Mouse (Mus musculus) spleen, adult 2 months (tissue): ENCODE results near the gene Gm20431. TPM values are rescaled to one million over a fixed set of nuclear protein-coding genes. Genes with fewer than 3 reads are reported as not detected.

Experiments used
- DNase-seq, 2 experiments: peaks; one replicate each; pipeline versions ENCODE4 v3.0.0 to v3.0.0-alpha.2; 2012 to 2021; ENCODE audit warnings: low spot score in 2 of 2, low read depth in 1 of 2
- H3K27ac ChIP-seq: fragments of 200-500 bp; 2 replicates; pipeline ENCODE4 v1.5.1; 2012; ENCODE audit warnings: low read length, inconsistent platforms; ENCODE audit not compliant: insufficient read depth
- H3K27me3 ChIP-seq: fragments of 200-500 bp; 2 replicates; pipeline ENCODE4 v1.6.1; 2012; ENCODE audit warnings: mild to moderate bottlenecking, moderate library complexity, low read length, inconsistent platforms; ENCODE audit not compliant: control insufficient read depth, insufficient read depth
- H3K36me3 ChIP-seq: fragments of 200-500 bp; 2 replicates; pipeline ENCODE4 v1.6.1; 2012; ENCODE audit warnings: mild to moderate bottlenecking, low read length, inconsistent platforms; ENCODE audit not compliant: control insufficient read depth, insufficient read depth
- H3K4me1 ChIP-seq: fragments of 200-500 bp; 2 replicates; pipeline ENCODE4 v1.6.1; 2011; ENCODE audit warnings: inconsistent platforms; ENCODE audit not compliant: control insufficient read depth, insufficient read depth, insufficient read length
- H3K4me3 ChIP-seq: fragments of 200-500 bp; 2 replicates; pipeline ENCODE4 v1.5.1; 2011; ENCODE audit warnings: mild to moderate bottlenecking, inconsistent platforms; ENCODE audit not compliant: insufficient read depth, insufficient read length; ENCODE audit errors: extremely low read depth
- CTCF ChIP-seq: fragments of 200-500 bp; IDR thresholded peaks from 2 replicates; pipeline ENCODE4 v1.5.1; 2011; ENCODE audit warnings: mild to moderate bottlenecking, inconsistent platforms; ENCODE audit not compliant: insufficient read depth, insufficient read length, insufficient replicate concordance; ENCODE audit errors: extremely low read depth
- POLR2A ChIP-seq: fragments of 200-500 bp; IDR thresholded peaks from 2 replicates; pipeline ENCODE4 v1.6.1; 2011; ENCODE audit warnings: low read depth, low read length, inconsistent platforms
- WGBS: fragments of 180-500 bp; shearing (Covaris S2); methylation state at CpG from one replicate; pipeline ENCODE4 v1.1.7; 2018; 5-methylcytosine and 5-hydroxymethylcytosine counted together
- polyA plus RNA-seq: library from polyadenylated mRNA; depleted of rRNA; stranded (reverse); fragments of >200 nt; gene quantifications from 2 replicates; pipeline ENCODE4 v1.2.3, GENCODE M21; 2012

The Gm20431 gene
- polyA plus RNA-seq, 1 experiment: 13.2 TPM

- Histone ChIP-seq H3K4me3 (no peak overlapping the region), H3K27ac (no peak overlapping the region), H3K27me3 (no peaks in the 10 kb centered on the region), H3K4me1 (no peaks in the 10 kb centered on the region; the same call in 1 of the 2 replicates), H3K36me3 (no peaks in the 10 kb centered on the region)
- TF ChIP-seq CTCF (0 out of 2 replicates have a peak, but pooled peaks have one; percentile 41), POLR2A (no peak)
- DNase-seq: no peak
- 60% methylated on average over 5 of the region's 5 CpGs for WGBS
Measured at GRCm38 (mm10) chr2:167678600-167678999, 17.3 kb upstream of the Gm20431 start.

GRCm38 (mm10) chr2:167675120-167675909 lies 14.0 kb upstream of the Gm20431 start:
- H3K4me3 ChIP-seq: no peak overlapping the region
- TF ChIP-seq CTCF: peak; percentile 65; the same call in 1 of the 2 replicates
- no peak for TF ChIP-seq POLR2A
- 52% methylated on average over 14 of the region's 14 CpGs for WGBS
- peak in 1 of 2 experiments; percentile 33 for DNase-seq
- peaks cover 5% of the 10 kb centered on the region; the same call in 1 of the 2 replicates for H3K4me1 ChIP-seq
- H3K27ac ChIP-seq: no peak overlapping the region
- no peaks in the 10 kb centered on the region for H3K27me3 ChIP-seq
- no peaks in the 10 kb centered on the region for H3K36me3 ChIP-seq

- WGBS: 20% methylated on average over 13 of the region's 13 CpGs
Measured at GRCm38 (mm10) chr2:167672212-167672685, 11.0 kb upstream of the Gm20431 start.

GRCm38 (mm10) chr2:167671101-167671633 lies 9.9 kb upstream of the Gm20431 start:
- Histone ChIP-seq H3K27me3 (no peaks in the 10 kb centered on the region), H3K4me3 (no peak overlapping the region), H3K27ac (no peak overlapping the region), H3K4me1 (peaks cover 5% of the 10 kb centered on the region; the same call in 1 of the 2 replicates), H3K36me3 (no peaks in the 10 kb centered on the region)
- no peak for DNase-seq
- WGBS: 82% methylated on average over 5 of the region's 5 CpGs
- TF ChIP-seq CTCF: no peak
- no peak for TF ChIP-seq POLR2A

More at GRCm38 (mm10) chr2:167672212-167672685, 11.0 kb upstream of the Gm20431 start:
- H3K27me3 ChIP-seq: no peaks in the 10 kb centered on the region
- H3K4me1 ChIP-seq: peaks cover 5% of the 10 kb centered on the region; the same call in 1 of the 2 replicates
- H3K4me3 ChIP-seq: no peak overlapping the region
- no peak for DNase-seq
- no peak overlapping the region for H3K27ac ChIP-seq
- TF ChIP-seq CTCF (no peak), POLR2A (no peak)
- H3K36me3 ChIP-seq: no peaks in the 10 kb centered on the region

GRCm38 (mm10) chr2:167669398-167669797 lies 8.1 kb upstream of the Gm20431 start:
- no peak for DNase-seq
- 85% methylated on average over 4 of the region's 4 CpGs for WGBS
- Histone ChIP-seq H3K4me3 (no peak overlapping the region), H3K4me1 (peaks cover 5% of the 10 kb centered on the region; the same call in 1 of the 2 replicates), H3K27me3 (no peaks in the 10 kb centered on the region), H3K36me3 (no peaks in the 10 kb centered on the region), H3K27ac (no peak overlapping the region)
- TF ChIP-seq CTCF: no peak
- TF ChIP-seq POLR2A: no peak

GRCm38 (mm10) chr2:167668426-167668825 lies 7.1 kb upstream of the Gm20431 start:
- Histone ChIP-seq H3K27me3 (no peaks in the 10 kb centered on the region), H3K4me3 (no peak overlapping the region), H3K4me1 (peaks cover 5% of the 10 kb centered on the region; the same call in 1 of the 2 replicates), H3K27ac (no peak overlapping the region), H3K36me3 (no peaks in the 10 kb centered on the region)
- 82% methylated on average over 5 of the region's 5 CpGs for WGBS
- DNase-seq: no peak
- TF ChIP-seq POLR2A: no peak
- TF ChIP-seq CTCF: no peak
